Mouse (Mus musculus): ENCODE data around the gene Olfr183.
"Not testable (repeated sequence)": the region's sequence is repeated elsewhere in the genome, so short reads cannot be mapped to it uniquely, and the experiment has no call there.

Gene Olfr183

GRCm38 (mm10) chr16:58995057-58995456 lies at the start of gene Olfr183:
Gene Olfr183 (plus strand): TSS chr16:58995357.
- DNase-seq (ENCODE audit: low spot score): no peak

GRCm38 (mm10) chr16:59007146-59007545 lies 12.0 kb downstream of the Olfr183 start:
- no peak for DNase-seq (ENCODE audit: low spot score)

- no peak for DNase-seq (ENCODE audit: low spot score)
Measured at GRCm38 (mm10) chr16:59013357-59014018, 18.3 kb downstream of the Olfr183 start.

- no peak for DNase-seq (ENCODE audit: low spot score)
Measured at GRCm38 (mm10) chr16:59030191-59030590, 35.0 kb downstream of the Olfr183 start, which contains the start of gene Olfr186. Gene Olfr186 (minus strand): TSS chr16:59030291.

- no peak for DNase-seq (ENCODE audit: low spot score)
Measured at GRCm38 (mm10) chr16:59039710-59040109, 44.6 kb downstream of the Olfr183 start, which contains the start of gene Olfr187. Gene Olfr187 (minus strand): TSS chr16:59039767.

GRCm38 (mm10) chr16:59045835-59046234 lies 50.7 kb downstream of the Olfr183 start:
- no peak for DNase-seq (ENCODE audit: low spot score)

GRCm38 (mm10) chr16:59047579-59047978 lies 52.4 kb downstream of the Olfr183 start:
- DNase-seq (ENCODE audit: low spot score): no peak

- DNase-seq (ENCODE audit: low spot score): no peak
Measured at GRCm38 (mm10) chr16:59048860-59049259, 53.7 kb downstream of the Olfr183 start.

GRCm38 (mm10) chr16:59049286-59049685 lies 54.1 kb downstream of the Olfr183 start:
- DNase-seq (ENCODE audit: low spot score): not testable (repeated sequence)

Measured in retina, embryonic 14.5 days (tissue).